Mouse (Mus musculus): ENCODE measurements at regions not wholly inside any gene's neighbourhood (a gene's known extent, or its start where the extent isn't known, plus 50 kb on each side); places are given as distances from the start of the nearest gene placed in this dataset.

DNA sequence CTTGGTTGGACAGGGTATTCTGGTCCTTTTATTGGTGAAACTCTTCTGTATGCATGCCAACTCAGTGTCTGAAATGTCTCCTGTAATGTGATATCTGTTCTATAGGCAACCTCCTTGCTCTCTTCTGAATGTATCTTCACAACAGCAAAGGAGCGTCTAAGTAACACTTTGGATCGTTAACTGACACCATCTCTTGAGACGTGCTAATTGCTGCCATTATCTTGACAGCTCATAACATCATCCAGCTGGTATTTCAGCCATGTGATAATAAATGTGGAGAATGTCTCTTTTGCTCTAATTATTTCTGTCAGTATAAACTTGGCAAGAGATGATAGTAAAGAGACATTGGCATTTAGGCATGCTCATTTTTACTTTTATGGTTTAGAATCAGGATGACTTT, 68.8 kb upstream of the Col8a1 start:
- H3K36me3 ChIP-seq (ENCODE audit: control insufficient read depth, insufficient read depth, low read length): no peaks in the 10 kb centered on the region
- H3K4me1 ChIP-seq (ENCODE audit: control insufficient read depth, insufficient read depth, low read length): no peaks in the 10 kb centered on the region
- TF ChIP-seq POLR2A (IDR thresholded peaks at IDR 0.05; ENCODE audit: borderline replicate concordance, extremely low read depth, insufficient read depth, insufficient read length): no peak
- no peaks in the 10 kb centered on the region for H3K9me3 ChIP-seq (ENCODE audit: control insufficient read depth, low read length)
- no peak overlapping the region for H3K4me3 ChIP-seq (replicated peaks; ENCODE audit: low read length)
- ATAC-seq (ENCODE audit: low FRiP score, low read depth) (no peak), DNase-seq (ENCODE audit: low spot score) (no peak)
- no peak overlapping the region for H3K4me2 ChIP-seq (replicated peaks; ENCODE audit: low read depth, low read length, severe bottlenecking)
- H3K9ac ChIP-seq (ENCODE audit: low read depth, low read length, severe bottlenecking): no peak overlapping the region
- no peak overlapping the region for H3K27ac ChIP-seq (replicated peaks; ENCODE audit: low read depth, low read length)
- 22% methylated on average over 3 of the region's 3 CpGs for WGBS
- no peaks in the 10 kb centered on the region for H3K27me3 ChIP-seq (ENCODE audit: control insufficient read depth, insufficient read depth, low read length)

DNA sequence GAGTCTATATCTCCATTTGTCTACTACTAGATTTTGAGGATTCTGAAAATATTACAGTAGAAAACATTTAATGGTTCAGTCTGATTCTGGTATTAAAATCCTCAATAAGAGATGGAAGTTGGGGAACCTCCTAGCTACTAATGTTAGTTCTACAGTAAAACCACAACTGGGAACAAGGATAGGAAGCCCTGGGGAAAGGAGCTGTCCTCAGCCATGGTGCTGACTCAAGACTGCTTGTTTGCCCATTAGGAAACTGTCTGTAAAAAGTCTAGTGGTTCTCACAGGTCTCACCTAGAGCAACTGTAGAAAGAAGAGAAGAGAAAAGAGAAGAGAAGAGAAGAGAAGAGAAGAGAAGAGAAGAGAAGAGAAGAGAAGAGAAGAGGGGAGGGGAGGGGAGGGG, 90.9 kb upstream of the Col8a1 start:
- H3K4me1 ChIP-seq (ENCODE audit: control insufficient read depth, insufficient read depth, low read length): no peaks in the 10 kb centered on the region
- H3K4me2 ChIP-seq (replicated peaks; ENCODE audit: low read depth, low read length, severe bottlenecking): no peak overlapping the region
- H3K36me3 ChIP-seq (ENCODE audit: control insufficient read depth, insufficient read depth, low read length): no peaks in the 10 kb centered on the region
- TF ChIP-seq POLR2A (IDR thresholded peaks at IDR 0.05; ENCODE audit: borderline replicate concordance, extremely low read depth, insufficient read depth, insufficient read length): no peak
- H3K27ac ChIP-seq (replicated peaks; ENCODE audit: low read depth, low read length): no peak overlapping the region
- no peaks in the 10 kb centered on the region for H3K27me3 ChIP-seq (ENCODE audit: control insufficient read depth, insufficient read depth, low read length)
- H3K9me3 ChIP-seq (ENCODE audit: control insufficient read depth, low read length): no peaks in the 10 kb centered on the region
- no peak overlapping the region for H3K9ac ChIP-seq (ENCODE audit: low read depth, low read length, severe bottlenecking)
- H3K4me3 ChIP-seq (replicated peaks; ENCODE audit: low read length): no peak overlapping the region
- DNase-seq (ENCODE audit: low spot score) (peak; percentile 86), ATAC-seq (ENCODE audit: low FRiP score, low read depth) (no peak)

DNA sequence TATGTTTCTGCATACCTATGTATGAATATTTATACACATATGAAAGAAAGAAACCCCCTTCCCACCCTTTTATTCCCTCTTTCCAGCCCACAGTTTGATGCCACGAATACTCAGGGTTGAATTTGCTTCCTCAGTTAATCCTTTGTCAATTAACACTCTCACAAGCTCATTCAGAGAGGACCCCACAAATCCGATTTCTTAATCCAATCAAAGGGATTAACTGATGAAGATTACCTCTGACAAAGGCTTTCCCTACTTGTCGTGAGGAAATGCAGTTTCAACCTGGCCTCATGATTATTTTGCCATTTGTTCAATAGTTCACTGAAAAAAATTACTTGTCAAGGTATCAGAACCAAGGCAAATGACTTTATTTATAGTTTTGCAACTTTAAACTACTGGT, 91.8 kb upstream of the Col8a1 start:
- TF ChIP-seq POLR2A (IDR thresholded peaks at IDR 0.05; ENCODE audit: borderline replicate concordance, extremely low read depth, insufficient read depth, insufficient read length): no peak
- WGBS: 52% methylated on average over 3 of the region's 3 CpGs
- H3K9ac ChIP-seq (ENCODE audit: low read depth, low read length, severe bottlenecking): no peak overlapping the region

DNA sequence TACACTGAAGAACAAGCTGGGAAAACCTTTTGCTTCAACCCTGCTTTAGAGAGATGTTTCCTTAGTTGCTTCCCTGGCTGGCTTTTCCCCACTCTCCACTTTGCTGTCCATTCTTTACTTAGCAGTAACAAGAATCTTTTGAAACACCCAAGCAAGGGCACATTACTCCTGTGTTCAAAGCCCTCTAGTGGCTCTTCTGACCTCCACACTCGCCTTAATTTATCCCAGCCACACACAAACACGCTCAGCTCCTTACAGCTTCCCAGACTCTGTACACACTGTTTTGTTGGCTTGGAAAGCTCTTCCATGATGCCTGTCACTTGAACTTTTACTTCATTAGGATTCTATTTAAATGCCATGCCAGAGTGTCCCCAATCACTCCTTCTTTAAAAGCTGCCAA, 97.3 kb upstream of the Col8a1 start:
- no peaks in the 10 kb centered on the region for H3K9me3 ChIP-seq (ENCODE audit: control insufficient read depth, low read length)
- DNase-seq (ENCODE audit: low spot score): no peak
- H3K27me3 ChIP-seq (ENCODE audit: control insufficient read depth, insufficient read depth, low read length): no peaks in the 10 kb centered on the region
- no peaks in the 10 kb centered on the region for H3K4me1 ChIP-seq (ENCODE audit: control insufficient read depth, insufficient read depth, low read length)
- H3K27ac ChIP-seq (replicated peaks; ENCODE audit: low read depth, low read length): no peak overlapping the region
- H3K4me2 ChIP-seq (replicated peaks; ENCODE audit: low read depth, low read length, severe bottlenecking): no peak overlapping the region
- H3K9ac ChIP-seq (ENCODE audit: low read depth, low read length, severe bottlenecking): no peak overlapping the region
- no peak for ATAC-seq (ENCODE audit: low FRiP score, low read depth)
- H3K36me3 ChIP-seq (ENCODE audit: control insufficient read depth, insufficient read depth, low read length): no peaks in the 10 kb centered on the region
- no peak for TF ChIP-seq POLR2A (IDR thresholded peaks at IDR 0.05; ENCODE audit: borderline replicate concordance, extremely low read depth, insufficient read depth, insufficient read length)
- H3K4me3 ChIP-seq (replicated peaks; ENCODE audit: low read length): no peak overlapping the region
- WGBS: 34% methylated on average over 2 of the region's 2 CpGs

More for the DNA sequence above, 91.8 kb upstream of the Col8a1 start:
- Histone ChIP-seq H3K36me3 (ENCODE audit: control insufficient read depth, insufficient read depth, low read length) (no peaks in the 10 kb centered on the region), H3K27me3 (ENCODE audit: control insufficient read depth, insufficient read depth, low read length) (no peaks in the 10 kb centered on the region), H3K9me3 (ENCODE audit: control insufficient read depth, low read length) (no peaks in the 10 kb centered on the region), H3K27ac (replicated peaks; ENCODE audit: low read depth, low read length) (no peak overlapping the region), H3K4me1 (ENCODE audit: control insufficient read depth, insufficient read depth, low read length) (no peaks in the 10 kb centered on the region), H3K4me3 (replicated peaks; ENCODE audit: low read length) (no peak overlapping the region), H3K4me2 (replicated peaks; ENCODE audit: low read depth, low read length, severe bottlenecking) (no peak overlapping the region)
- DNase-seq (ENCODE audit: low spot score) (no peak), ATAC-seq (ENCODE audit: low FRiP score, low read depth) (no peak)

DNA sequence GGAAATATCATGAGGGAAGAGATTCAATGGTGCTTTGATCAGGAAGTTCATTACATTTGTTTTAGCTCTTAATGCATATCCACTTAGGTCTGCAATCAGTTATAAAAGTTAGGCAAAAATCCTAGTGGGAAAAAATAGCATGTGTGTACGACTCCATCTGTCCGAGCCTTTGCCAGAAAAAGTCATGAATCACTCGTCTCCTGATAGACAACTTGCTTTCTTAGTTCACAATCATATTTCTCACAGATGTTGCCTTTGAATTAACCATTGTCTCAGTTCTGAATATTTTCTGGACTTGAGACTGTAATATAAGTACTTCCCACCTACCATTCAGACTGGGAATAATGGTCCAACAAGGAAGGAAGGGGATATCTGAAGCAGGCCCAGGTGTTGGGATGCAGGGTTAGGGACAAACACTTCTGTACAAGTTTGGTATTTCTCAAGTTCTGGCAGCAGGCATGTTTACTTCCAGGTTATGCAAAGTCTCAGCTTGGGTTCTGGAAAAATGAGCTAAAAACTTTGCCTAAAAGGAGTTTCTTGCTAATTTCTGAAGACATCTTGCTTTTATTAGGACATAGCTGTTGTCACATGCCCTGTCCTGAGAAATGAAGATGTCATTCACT, 98.4 kb upstream of the Col8a1 start:
- no peaks in the 10 kb centered on the region for H3K4me1 ChIP-seq (ENCODE audit: control insufficient read depth, insufficient read depth, low read length)
- 74% methylated on average over 3 of the region's 3 CpGs for WGBS
- no peak for TF ChIP-seq POLR2A (IDR thresholded peaks at IDR 0.05; ENCODE audit: borderline replicate concordance, extremely low read depth, insufficient read depth, insufficient read length)
- H3K9me3 ChIP-seq (ENCODE audit: control insufficient read depth, low read length): no peaks in the 10 kb centered on the region
- no peak overlapping the region for H3K27ac ChIP-seq (replicated peaks; ENCODE audit: low read depth, low read length)
- no peak for ATAC-seq (ENCODE audit: low FRiP score, low read depth)
- H3K4me2 ChIP-seq (replicated peaks; ENCODE audit: low read depth, low read length, severe bottlenecking): no peak overlapping the region
- H3K27me3 ChIP-seq (ENCODE audit: control insufficient read depth, insufficient read depth, low read length): no peaks in the 10 kb centered on the region
- no peaks in the 10 kb centered on the region for H3K36me3 ChIP-seq (ENCODE audit: control insufficient read depth, insufficient read depth, low read length)
- peak; percentile 26 for DNase-seq (ENCODE audit: low spot score)
- no peak overlapping the region for H3K9ac ChIP-seq (ENCODE audit: low read depth, low read length, severe bottlenecking)
- no peak overlapping the region for H3K4me3 ChIP-seq (replicated peaks; ENCODE audit: low read length)

DNA sequence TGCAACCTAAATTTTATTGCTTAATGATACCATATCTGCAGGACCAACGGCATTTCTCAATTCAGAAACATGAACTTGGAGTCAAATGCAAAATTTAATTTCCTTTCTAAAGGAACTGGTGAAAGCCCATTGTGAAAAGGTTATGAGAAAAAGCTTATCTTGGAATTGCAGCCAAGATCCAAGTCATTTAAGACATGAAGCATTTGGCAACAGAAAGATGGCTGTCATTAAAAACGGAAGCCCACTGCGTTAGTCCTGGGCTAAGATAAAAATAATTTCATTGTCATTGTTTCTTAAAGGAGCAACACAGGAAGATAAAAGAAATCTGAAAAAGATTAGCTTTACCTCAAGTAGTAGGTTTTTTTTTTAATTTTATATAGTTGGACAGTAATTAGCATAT, 99.2 kb upstream of the Col8a1 start:
- H3K27me3 ChIP-seq (ENCODE audit: control insufficient read depth, insufficient read depth, low read length): no peaks in the 10 kb centered on the region
- H3K27ac ChIP-seq (replicated peaks; ENCODE audit: low read depth, low read length): no peak overlapping the region
- ATAC-seq (ENCODE audit: low FRiP score, low read depth) (no peak), DNase-seq (ENCODE audit: low spot score) (no peak)
- no peaks in the 10 kb centered on the region for H3K36me3 ChIP-seq (ENCODE audit: control insufficient read depth, insufficient read depth, low read length)
- H3K4me2 ChIP-seq (replicated peaks; ENCODE audit: low read depth, low read length, severe bottlenecking): no peak overlapping the region
- H3K4me1 ChIP-seq (ENCODE audit: control insufficient read depth, insufficient read depth, low read length): peaks cover 7% of the 10 kb centered on the region; the same call in 1 of the 2 replicates
- no peaks in the 10 kb centered on the region for H3K9me3 ChIP-seq (ENCODE audit: control insufficient read depth, low read length)
- no peak overlapping the region for H3K4me3 ChIP-seq (replicated peaks; ENCODE audit: low read length)
- 78% methylated on average over 3 of the region's 3 CpGs for WGBS
- H3K9ac ChIP-seq (ENCODE audit: low read depth, low read length, severe bottlenecking): no peak overlapping the region
- TF ChIP-seq POLR2A (IDR thresholded peaks at IDR 0.05; ENCODE audit: borderline replicate concordance, extremely low read depth, insufficient read depth, insufficient read length): no peak

All from limb, embryonic 14.5 days (tissue).